Mouse (Mus musculus) thymus, adult 2 months (tissue): ENCODE results near the gene Iscu.

ENCODE experiments used
- CTCF ChIP-seq: fragments of 200-500 bp; IDR thresholded peaks from 2 replicates; pipeline ENCODE4 v1.5.1; 2012; ENCODE audit warnings: mild to moderate bottlenecking, control low read depth, low read length, moderate library complexity, borderline replicate concordance; ENCODE audit not compliant: control insufficient read depth, poor library complexity, insufficient read depth; ENCODE audit errors: extremely low read depth
- POLR2A ChIP-seq: fragments of 200-500 bp; IDR thresholded peaks from 2 replicates; pipeline ENCODE4 v1.6.1; 2012; ENCODE audit warnings: mild to moderate bottlenecking, low read length, control low read depth, moderate library complexity; ENCODE audit not compliant: control insufficient read depth, poor library complexity, insufficient read depth; ENCODE audit errors: extremely low read depth

DNA sequence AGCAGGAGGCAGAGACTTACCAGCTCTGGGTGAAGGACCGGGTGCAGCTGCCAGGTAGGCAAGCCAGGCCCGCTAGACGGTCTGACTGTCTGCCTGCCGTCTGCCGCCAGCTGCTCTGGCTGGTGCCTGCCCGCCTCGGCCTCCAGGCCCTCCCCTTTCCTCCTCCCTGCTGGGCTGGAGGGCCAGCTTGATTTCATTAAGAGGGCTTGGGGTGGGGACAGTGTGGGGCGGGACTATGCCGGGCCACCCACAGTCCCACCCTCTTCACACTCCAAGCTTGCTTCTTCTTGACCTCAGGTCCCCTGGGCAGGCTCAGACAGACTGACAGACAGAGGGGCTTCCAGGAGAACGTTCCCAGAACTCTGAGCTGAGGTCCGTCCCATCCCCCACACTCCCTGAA, 27.7 kb downstream of the Iscu start, which contains the start of gene Tmem119:
- no peak for TF ChIP-seq CTCF
- no peak for TF ChIP-seq POLR2A
